Mouse (Mus musculus): ENCODE results near the gene Uvrag. TPM values are rescaled to one million over a fixed set of nuclear protein-coding genes. Genes with fewer than 3 reads are reported as not detected.

Uvrag gene
- total RNA-seq, 2 experiments from 2014 or later = 9.1 to 10.8 TPM

GRCm38 (mm10) chr7:98848899-98849640 is 291.9 kb downstream of the Uvrag start:
- no peak for DNase-seq

GRCm38 (mm10) chr7:98843649-98844048 is 297.3 kb downstream of the Uvrag start:
- DNase-seq = no peak

DNA sequence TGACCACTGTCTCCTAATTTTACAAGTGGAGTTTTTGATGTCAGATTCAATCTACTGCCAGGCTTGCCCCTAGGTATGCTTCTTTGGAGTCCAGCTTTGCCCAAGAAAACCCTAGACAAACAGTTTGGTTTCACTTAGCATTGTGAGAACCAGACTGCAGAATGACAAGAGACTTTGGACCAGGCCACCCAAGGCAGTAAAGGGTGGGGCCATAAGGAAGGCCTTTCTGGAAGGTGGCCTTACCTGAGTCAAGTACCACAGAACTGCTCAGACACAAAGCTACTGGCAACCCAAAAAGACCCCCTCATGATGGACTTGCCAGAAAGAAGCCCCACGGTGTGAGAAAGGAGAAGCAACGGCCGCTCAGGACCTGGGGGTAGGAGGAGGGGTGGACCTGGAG is 297.9 kb downstream of the Uvrag start:
- no peak for DNase-seq

GRCm38 (mm10) chr7:98841802-98842201 is 299.1 kb downstream of the Uvrag start:
- DNase-seq = peak; percentile 38

DNA sequence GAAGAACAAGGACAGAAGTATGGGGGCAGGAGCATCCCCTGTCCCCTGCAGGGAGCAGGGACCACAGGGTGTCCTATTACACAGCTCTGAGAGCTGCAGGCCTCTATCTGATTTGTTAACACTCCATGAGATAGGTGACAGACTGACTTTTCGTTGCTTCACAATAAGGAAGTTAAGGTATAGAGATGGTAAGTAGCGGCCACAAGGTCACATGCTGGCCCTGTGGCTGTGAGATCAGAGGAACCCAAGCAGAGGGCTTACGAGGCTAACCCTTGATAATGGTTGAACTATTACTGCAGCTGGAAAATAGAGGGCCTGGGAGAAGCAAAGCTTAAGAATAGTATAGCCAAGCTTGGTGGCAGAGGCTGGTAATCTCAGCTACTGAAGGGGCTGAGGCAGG is 300.2 kb downstream of the Uvrag start:
- no peak for DNase-seq

DNA sequence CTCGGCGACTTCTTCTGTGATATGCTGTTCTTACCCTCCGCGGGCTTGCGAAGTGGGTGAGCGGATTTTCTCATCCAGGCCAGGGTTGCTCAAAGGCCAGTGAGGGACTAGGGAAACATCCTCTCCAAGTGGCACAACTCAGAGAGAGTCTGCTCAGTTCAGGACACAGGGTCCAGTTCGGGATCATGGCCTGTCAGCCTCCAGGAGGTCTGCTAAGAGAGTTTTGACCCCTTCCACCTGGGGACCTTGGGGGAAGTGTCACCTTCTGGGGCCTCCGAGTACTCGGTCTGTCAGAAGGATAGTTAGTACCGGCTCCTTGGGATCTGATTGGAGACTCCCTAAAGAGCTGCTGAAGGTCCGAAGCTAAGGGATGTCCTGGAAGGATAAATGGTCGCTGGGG is 301.6 kb downstream of the Uvrag start:
- DNase-seq = no peak

- no peak for DNase-seq
Measured at GRCm38 (mm10) chr7:98838729-98839141, 302.2 kb downstream of the Uvrag start.

- peak; percentile 82 for DNase-seq
Measured at GRCm38 (mm10) chr7:98837901-98838300, 303.0 kb downstream of the Uvrag start.

GRCm38 (mm10) chr7:98836646-98837045 is 304.3 kb downstream of the Uvrag start:
- DNase-seq = peak; percentile 73

DNA sequence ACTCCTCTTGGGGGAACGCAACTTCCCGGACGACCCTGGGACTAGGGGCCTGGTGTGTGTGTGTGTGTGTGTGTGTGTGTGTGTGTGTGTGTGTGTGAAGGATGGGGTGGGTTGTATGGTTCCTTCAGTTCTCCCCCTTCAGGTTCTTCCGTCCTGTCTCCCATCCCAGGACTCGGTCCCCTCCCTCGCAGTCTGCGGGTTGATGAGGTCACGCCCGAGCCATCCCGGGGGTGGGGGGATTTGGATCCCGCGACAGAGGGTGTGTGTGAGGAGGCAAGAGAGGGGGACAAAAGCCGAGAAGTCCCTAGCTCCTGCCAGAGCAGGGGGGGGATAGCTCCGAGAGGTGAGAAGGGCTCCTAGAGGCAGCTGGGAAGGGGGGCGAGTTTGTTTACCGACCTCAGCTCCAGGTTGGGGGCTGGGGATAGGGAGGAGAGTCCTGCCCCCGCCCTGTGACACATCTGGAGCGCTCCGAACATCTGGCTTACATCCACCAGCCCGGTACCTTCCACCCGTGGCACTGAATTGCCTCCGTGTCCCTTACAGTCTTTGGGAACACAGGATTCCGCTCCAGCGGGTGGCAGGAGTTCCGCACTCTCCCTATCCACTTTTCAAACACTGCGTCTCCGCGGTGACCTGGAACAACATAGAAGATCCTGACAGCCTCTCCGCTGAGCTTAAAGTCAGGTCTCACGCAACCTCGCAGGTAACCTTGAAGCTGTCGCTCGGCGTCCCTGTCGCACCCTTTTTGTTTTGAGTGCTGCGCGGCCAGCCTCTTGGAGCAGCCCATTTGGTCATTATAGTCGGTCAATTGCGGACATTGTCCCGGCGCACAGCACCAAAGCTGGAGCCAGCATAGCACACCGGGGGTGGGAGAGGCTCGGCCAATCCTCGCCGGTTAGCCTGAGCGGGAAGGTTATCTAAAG is 305.2 kb downstream of the Uvrag start:
- DNase-seq = peak; percentile 43

Other genes starting within 250 kb of the Uvrag start
- 10 to 100 TPM; 34.1 to 57.3 TPM for gene Dgat2, start 41.6 kb upstream of the Uvrag start, total RNA-seq (2021)
- not detected for gene Mogat2, start 97.5 kb upstream of the Uvrag start, total RNA-seq (2021)
- gene Map6, start 126.3 kb upstream of the Uvrag start, total RNA-seq (2021) = 1 to 10 TPM; 3.1 to 3.4 TPM
- 100 to 1,000 TPM; 123 to 166 TPM for gene Serpinh1, start 212.1 kb upstream of the Uvrag start, total RNA-seq (2021)
- 1 to 10 TPM; 2.6 to 3.0 TPM for gene Gdpd5, start 240.3 kb upstream of the Uvrag start, total RNA-seq (2021)

Data from gastrocnemius, postnatal 25 days (tissue).